Mouse (Mus musculus) cerebellum, adult 18-20 months (tissue): ENCODE measurements around the gene Tppp3.

Source experiments
- DNase-seq, 2 experiments: peaks; one replicate each; pipeline ENCODE4 v3.0.0; 2021

The Tppp3 gene

DNA sequence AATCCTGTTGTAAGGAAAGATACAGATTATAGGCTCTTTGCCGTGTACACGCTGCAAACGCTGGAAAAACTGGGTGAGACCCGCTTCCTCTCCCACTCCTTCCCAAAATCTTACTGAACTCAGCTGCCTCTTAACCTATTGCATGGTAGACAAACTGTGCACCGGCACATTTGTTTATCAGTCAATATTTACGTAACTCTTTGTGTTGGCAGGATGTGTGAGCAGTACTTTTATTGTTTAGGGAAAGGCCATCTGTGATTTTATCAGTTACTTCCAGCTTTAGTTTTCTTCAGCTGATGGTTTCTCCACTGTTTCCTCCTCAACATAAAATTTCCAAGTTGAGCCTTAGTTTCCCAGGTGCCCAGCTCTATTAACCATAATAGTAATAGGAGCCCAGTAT is 44.4 kb downstream of the Tppp3 start:
- DNase-seq, result no peak

DNA sequence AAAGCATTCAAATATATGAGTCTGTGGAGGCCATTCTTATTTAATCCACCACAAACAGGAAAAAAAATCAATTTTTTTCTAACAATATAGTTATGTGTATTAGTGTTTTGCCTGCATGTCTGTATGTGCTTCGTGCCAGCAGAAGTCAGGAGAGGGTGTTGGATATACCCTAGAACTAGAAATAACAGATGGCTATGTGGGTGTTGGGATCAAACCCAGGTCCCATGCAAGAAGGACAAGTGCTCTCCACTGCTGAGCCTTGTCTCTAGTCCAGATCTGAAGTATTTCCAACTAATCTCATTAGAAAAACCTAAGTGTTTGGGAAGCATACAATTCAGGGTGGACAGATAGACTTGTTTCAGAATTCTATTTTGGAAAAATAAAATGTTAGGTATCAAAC is 49.3 kb downstream of the Tppp3 start:
- DNase-seq, result peak; percentile 50 to 68

DNA sequence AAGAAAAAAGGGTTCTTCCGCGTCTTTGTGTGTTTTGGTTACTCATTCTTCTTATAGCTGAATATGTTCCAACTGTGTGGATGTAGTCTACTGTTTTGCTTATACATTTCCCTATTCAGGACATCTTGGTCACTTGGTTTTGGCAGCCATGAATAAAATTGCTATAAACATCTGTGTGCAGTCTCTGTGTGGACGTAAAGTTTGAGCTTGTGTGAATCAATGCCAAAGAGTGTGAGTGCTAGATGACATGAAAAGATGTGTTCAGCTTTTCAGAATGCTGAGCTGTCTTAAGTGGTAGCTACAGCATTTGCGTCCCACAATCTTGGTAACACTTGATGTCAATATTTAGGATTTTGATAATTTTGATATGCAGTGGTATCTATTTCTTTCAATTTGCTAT is 51.5 kb downstream of the Tppp3 start:
- no peak for DNase-seq

DNA sequence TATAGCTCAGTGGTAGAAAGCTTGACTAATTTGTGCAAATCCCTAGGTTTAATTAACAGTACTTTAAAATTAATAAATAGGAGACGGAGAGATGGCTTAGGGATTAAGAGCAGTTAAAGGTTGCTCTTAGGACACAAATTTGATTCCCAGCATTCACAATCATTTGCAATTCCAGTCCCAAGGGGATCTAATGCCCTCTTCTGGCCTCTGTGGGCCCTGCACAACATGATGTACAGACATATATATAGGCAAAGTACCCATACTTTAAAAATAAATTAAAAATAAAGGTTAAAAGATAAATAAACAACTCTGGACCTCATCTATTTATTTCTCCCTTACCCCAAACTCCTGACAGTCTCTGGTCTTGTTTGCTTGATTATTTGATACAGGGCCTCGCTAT is 52.3 kb downstream of the Tppp3 start:
- DNase-seq, result no peak
